Mouse (Mus musculus) c-Kit-positive CD71-negative TER-119-negative erythroid progenitor cells, embryonic 14.5 days (primary cell): ENCODE measurements at regions not wholly inside any gene's neighbourhood (a gene's known extent, or its start where the extent isn't known, plus 50 kb on each side); places are given as distances from the start of the nearest gene placed in this dataset.

Source experiments
- DNase-seq: peaks from one replicate; pipeline ENCODE4 v3.0.0-alpha.2; 2013; ENCODE audit warnings: low read depth

- DNase-seq = no peak
Measured at GRCm38 (mm10) chr3:60138319-60138718, 56.6 kb downstream of the Sucnr1 start.

DNA sequence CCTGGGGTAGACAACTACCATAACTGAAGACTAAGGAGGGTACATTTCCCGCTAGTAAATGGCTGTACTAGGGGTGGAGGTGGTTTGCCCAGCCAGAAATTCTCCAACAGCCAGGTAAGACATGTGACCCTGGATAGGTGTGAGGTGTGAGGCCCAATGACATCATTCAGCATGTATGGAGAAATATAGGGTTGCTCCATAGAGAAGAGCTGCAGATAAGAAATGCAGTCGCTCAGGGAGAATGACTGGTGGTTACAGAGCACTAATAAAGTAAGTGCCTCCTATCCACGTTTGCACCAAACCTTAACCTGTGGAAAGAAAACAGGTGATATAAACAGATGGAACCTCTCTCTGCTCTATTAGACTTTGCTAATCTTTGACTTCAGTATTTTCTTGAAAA, 78.2 kb downstream of the Sucnr1 start:
- no peak for DNase-seq

- DNase-seq = no peak
Measured at GRCm38 (mm10) chr3:60167633-60168032, 86.0 kb downstream of the Sucnr1 start.

DNA sequence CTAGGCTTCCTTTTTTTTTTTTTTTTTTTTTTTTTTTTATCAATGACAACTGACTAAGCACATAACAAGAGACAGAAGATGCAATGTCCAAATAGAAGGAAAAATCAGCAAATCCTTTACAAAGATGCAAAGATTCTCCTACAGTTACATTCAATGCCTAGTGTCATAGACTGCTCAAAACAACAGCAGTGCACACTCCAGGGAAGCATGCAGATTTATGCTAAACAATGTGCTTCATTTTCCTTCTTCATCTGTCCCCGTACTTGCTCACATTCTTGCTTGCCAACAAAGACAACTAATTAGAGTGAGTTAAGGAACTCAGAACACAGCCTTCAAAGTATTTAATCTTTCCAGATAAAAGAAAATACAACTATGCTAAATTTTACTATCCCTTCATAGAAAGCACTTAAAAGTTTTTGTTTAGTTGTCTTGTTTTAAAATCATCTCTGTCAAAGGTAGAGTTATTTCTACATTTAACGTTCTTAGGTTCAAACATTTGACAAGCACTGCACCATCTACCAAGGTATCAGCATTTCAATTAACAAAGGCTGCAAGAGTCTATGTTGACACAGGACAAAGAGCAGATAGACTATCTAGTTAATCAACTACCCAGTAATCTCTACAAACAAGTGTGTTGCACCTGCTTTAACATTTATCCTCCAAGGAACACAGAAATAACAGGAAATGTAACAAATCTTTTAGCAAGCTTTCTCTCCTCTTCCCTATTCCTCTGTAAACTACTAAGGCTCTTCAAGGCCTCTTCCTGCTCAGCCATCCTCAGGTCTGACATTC, 86.7 kb downstream of the Sucnr1 start:
- no peak for DNase-seq

GRCm38 (mm10) chr3:60169606-60170005, 87.9 kb downstream of the Sucnr1 start:
- DNase-seq = no peak

- DNase-seq = no peak
Measured at GRCm38 (mm10) chr3:60184481-60184880, 102.8 kb downstream of the Sucnr1 start.

DNA sequence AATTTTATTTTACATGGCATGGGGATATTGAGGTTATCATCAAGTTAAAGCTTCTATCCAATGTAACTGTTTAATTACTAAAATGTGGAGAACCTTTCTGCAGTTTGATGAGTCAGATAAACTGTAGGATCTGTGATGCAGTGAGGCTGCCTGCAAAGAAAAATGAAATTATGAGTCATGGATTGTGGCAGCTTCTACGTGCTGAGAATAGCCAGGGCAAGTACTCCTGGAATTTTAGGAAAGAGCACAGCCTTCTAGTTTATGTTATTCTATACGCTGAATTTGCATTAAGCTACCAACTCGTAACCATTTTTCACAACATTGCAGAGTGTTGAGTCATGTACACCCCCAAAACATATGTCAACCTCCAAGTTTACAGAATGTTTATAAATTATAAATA, 114.4 kb downstream of the Sucnr1 start:
- DNase-seq = no peak

GRCm38 (mm10) chr3:60207936-60208335, 126.3 kb downstream of the Sucnr1 start:
- no peak for DNase-seq

- no peak for DNase-seq
Measured at GRCm38 (mm10) chr3:60218938-60219337, 137.3 kb downstream of the Sucnr1 start.

- no peak for DNase-seq
Measured at GRCm38 (mm10) chr3:60240664-60241063, 159.0 kb downstream of the Sucnr1 start.

DNA sequence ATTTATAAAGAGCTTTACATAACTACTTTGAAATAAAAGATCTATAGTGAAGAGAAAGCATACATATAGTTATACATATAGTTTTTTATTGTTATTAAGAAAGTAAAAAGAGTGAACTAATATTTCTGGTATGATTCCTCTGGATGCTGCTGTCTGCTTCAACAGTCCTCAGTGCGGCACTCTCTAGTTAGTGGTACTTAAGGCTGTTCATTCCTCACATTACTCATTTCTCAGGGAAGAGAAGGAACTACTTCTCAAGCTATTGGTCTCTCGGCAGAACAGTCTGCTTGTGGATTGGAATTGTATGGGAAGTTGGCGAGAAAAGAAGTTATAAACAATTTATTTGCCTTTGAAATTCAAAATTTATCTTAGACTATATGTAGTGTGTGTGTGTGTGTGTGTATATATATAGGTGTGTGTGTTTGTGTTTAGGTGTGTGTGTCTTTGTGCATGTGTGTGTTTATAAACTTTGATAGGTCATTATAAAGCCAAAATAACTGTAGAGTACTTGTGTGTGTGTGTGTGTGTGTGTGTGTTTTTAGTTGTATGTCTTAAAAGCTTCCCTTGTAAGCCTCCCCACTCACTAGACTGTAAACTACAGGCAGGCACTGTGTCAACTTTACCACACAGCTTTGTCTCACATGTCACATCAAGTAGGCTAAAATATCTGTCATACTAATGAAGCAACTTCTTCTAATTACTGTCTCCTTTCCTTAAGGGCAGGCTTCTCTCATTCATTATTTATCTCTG, 185.2 kb downstream of the Sucnr1 start:
- no peak for DNase-seq

DNA sequence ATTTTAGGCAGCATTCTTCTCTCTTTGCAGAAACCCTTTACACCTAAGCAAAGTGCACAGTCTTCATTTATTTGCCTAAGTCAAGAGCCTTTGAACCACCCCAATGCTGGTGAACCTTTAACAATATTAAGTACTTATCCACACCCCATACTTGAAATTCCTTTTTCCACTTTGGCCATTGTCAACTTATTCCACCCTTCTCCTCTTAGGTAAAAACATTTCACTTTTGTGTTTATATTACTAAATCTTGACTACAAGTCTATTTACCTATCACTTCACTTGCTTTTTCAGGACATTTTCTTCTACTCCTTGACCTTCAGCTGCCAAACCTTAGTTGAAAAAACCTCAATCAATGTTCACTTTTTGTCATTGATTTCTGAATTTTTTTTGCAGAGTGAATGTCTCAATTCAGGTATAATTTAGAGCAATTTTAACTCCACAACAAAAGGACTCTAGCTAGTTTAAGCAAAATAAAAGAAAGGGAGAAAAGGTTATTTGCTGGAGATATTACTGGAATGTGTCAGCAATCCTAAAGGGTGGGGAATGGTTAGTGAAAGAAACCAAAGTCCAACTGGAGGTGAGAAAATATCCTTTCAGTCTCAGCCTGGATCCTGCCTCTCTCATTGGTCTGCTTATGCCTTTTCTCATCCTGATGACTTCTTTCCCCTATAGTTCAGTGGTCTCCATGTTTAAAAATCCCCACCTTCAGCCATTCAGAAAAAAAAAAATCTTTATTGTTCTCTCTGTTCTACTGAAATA, 185.9 kb downstream of the Sucnr1 start:
- no peak for DNase-seq

GRCm38 (mm10) chr3:60270463-60270862, 188.8 kb downstream of the Sucnr1 start:
- no peak for DNase-seq

DNA sequence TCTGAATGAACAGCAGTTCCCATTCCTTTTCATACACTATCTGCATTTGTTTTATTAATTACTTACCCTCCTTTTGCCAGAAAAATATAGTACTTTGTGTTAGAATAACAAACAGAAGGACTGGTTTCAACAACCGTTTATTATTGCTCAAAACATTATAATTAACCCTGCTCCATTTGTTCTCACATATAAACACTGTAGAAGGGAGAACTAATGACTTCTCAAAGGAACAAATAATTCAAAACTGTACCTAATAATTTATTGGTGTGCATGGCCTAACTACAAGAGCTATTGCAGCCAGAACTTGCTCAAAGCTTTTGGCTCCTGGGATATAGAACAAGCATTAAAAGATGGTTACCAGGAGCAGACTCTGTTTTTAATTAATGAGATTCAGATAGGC, 192.1 kb downstream of the Sucnr1 start:
- DNase-seq = no peak

DNA sequence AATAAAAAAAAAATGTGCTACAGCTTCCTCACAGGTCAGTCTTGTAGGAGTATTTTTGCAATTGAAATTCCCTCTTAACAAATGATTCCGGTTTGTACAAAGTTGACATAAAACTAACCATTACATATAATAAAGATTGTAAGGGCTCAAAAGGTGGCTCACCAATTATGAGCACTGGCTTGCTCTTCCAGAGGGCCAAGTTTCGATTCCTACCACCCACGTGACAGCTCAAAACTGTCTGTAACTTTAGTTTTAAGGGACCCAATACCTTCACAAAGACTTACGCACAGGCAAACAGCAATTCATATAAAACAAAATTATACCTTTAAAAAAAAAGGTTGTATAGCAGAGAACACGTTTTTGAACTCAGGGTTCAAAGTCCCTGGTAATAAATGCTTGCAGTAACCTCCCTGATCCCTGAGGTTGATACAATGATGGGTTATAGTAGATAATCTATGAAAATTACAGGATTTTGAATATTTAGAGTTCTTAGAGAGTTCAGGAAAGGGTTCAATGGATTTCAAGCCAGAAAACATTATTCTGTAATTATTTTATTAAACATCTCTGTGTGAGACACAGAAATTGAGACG, 193.7 kb downstream of the Sucnr1 start:
- DNase-seq = no peak

DNA sequence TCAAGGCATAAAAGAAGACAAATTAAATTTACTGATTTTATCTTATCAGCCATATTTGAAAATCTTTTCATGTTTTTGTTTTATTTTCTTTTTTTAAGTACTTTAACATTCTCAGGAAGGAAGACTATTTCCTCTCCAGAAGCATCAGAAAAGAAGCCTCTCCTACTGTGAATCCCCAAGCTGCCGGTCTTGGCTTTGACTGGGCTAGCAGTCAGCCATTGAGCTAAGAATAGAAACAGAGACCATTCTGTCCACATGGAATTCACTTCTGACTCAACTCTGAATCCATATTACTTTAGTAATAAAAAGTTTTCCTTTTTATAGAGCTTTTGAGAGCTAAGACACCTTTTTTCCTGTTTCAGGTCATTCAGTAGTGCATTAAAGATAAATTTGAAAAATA, 194.8 kb upstream of the Mbnl1 start:
- no peak for DNase-seq

DNA sequence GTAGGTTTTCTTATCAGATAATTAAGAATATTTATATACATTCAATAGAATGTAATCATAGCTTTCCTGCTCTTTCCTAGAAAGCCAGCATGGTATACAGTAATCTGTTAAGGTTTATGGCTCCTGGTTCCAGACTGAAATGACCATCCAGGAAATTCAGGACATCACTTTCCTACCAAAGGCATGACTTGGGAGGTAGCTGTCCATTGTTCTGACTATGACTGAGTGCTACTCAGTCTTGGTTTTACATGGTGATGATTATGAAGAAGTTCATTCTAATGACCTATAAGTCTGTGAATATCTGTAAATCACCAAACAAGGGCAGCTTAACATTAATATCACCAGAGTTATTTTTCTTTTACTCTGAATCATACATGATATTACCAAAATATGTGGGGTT, 191.4 kb upstream of the Mbnl1 start:
- no peak for DNase-seq

GRCm38 (mm10) chr3:60281959-60282495, 190.6 kb upstream of the Mbnl1 start:
- DNase-seq = no peak

DNA sequence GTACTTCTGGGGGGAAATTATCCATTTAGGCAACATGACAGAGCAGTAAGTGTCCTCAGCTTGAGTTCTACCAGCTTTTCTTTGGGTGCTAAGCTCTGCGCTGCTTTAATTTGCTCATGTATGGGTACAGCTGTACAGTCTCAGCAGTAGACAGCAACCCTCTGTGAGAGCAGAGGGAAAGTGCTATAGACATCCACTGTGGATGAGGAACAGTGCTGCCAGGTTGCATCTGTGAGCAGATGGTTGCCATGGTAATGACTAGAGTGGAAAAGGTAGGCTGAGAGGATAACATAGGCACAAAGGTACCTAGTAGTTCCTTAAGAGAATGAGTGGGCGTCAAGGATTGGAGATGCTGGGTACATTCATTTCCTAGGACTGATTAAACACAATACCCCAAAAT, 180.5 kb upstream of the Mbnl1 start:
- DNase-seq = no peak

- DNase-seq = no peak
Measured at GRCm38 (mm10) chr3:60292940-60293339, 179.7 kb upstream of the Mbnl1 start.

GRCm38 (mm10) chr3:60305399-60305798, 167.2 kb upstream of the Mbnl1 start:
- DNase-seq = no peak

- no peak for DNase-seq
Measured at GRCm38 (mm10) chr3:60310402-60310801, 162.2 kb upstream of the Mbnl1 start.
